Mouse (Mus musculus): Measurements from ENCODE around the gene Esr1. TPM values are rescaled to one million over a fixed set of nuclear protein-coding genes. Genes with fewer than 3 reads are reported as not detected.
"Not testable (repeated sequence)": the region's sequence is repeated elsewhere in the genome, so short reads cannot be mapped to it uniquely, and the experiment has no call there.

The Esr1 gene
- polyA plus RNA-seq, 1 experiment from 2014 or later = 0.67 TPM

- Histone ChIP-seq H3K4me2 (ENCODE audit: low read depth, severe bottlenecking) (no peak overlapping the region), H3K27ac (replicated peaks; ENCODE audit: low read depth, low read length) (no peak overlapping the region), H3K36me3 (ENCODE audit: control insufficient read depth, insufficient read depth, low read length) (no peaks in the 10 kb centered on the region), H3K4me1 (ENCODE audit: control insufficient read depth, insufficient read depth, low read length) (no peaks in the 10 kb centered on the region), H3K4me3 (ENCODE audit: low read depth, low read length) (no peak overlapping the region), H3K27me3 (ENCODE audit: control insufficient read depth, insufficient read depth, low read length) (no peaks in the 10 kb centered on the region), H3K9ac (ENCODE audit: low read length) (no peak overlapping the region), H3K9me3 (ENCODE audit: control insufficient read depth, low read length) (no peaks in the 10 kb centered on the region)
- DNase-seq (ENCODE audit: low spot score) (no peak), ATAC-seq (ENCODE audit: insufficient number of reproducible peaks, low FRiP score, low TSS enrichment, low read depth) (no peak)
- 90% methylated on average over 4 of the region's 4 CpGs for WGBS
Observed at GRCm38 (mm10) chr10:4604527-4605209, 6.7 kb upstream of the Esr1 start.

DNA sequence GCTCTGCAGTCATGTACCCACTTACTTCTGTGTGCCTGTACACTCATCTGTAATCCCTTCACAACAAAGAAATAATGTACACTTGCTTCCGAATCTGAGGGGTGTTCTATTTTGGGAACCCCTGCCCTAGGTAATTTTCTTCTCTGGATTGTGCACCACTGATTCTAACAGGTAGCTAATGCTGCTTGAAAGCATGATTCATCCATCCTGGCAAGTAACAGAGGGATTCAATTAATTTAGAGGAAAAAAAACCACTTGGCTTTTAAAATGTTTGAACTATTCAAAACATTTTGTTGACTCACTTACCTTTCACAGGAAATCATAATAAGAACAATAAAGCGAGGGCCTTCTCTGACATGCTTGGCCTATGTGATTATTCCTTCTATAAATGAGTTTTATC, 1.2 kb upstream of the Esr1 start:
- no peak overlapping the region for H3K9ac ChIP-seq (ENCODE audit: low read length)
- DNase-seq (ENCODE audit: low spot score) (no peak), ATAC-seq (ENCODE audit: insufficient number of reproducible peaks, low FRiP score, low TSS enrichment, low read depth) (no peak)
- H3K4me1 ChIP-seq (ENCODE audit: control insufficient read depth, insufficient read depth, low read length) = 0 out of 2 replicates have a peak, but pooled peaks cover 2% of the 10 kb centered on the region
- WGBS = 66% methylated on average over 2 of the region's 2 CpGs
- no peaks in the 10 kb centered on the region for H3K27me3 ChIP-seq (ENCODE audit: control insufficient read depth, insufficient read depth, low read length)
- H3K27ac ChIP-seq (replicated peaks; ENCODE audit: low read depth, low read length) = no peak overlapping the region
- H3K4me2 ChIP-seq (ENCODE audit: low read depth, severe bottlenecking) = no peak overlapping the region
- H3K36me3 ChIP-seq (ENCODE audit: control insufficient read depth, insufficient read depth, low read length) = no peaks in the 10 kb centered on the region
- H3K4me3 ChIP-seq (ENCODE audit: low read depth, low read length) = no peak overlapping the region
- no peaks in the 10 kb centered on the region for H3K9me3 ChIP-seq (ENCODE audit: control insufficient read depth, low read length)

GRCm38 (mm10) chr10:4612313-4613036, 1.1 kb downstream of the Esr1 start:
- DNase-seq (ENCODE audit: low spot score) (no peak), ATAC-seq (ENCODE audit: insufficient number of reproducible peaks, low FRiP score, low TSS enrichment, low read depth) (no peak)
- no peaks in the 10 kb centered on the region for H3K27me3 ChIP-seq (ENCODE audit: control insufficient read depth, insufficient read depth, low read length)
- WGBS = 70% methylated on average over 22 of the region's 22 CpGs
- H3K9ac ChIP-seq (ENCODE audit: low read length) = no peak overlapping the region
- no peak overlapping the region for H3K4me2 ChIP-seq (ENCODE audit: low read depth, severe bottlenecking)
- H3K36me3 ChIP-seq (ENCODE audit: control insufficient read depth, insufficient read depth, low read length) = no peaks in the 10 kb centered on the region
- H3K27ac ChIP-seq (replicated peaks; ENCODE audit: low read depth, low read length) = no peak overlapping the region
- 0 out of 2 replicates have a peak, but pooled peaks cover 2% of the 10 kb centered on the region for H3K4me1 ChIP-seq (ENCODE audit: control insufficient read depth, insufficient read depth, low read length)
- H3K4me3 ChIP-seq (ENCODE audit: low read depth, low read length) = no peak overlapping the region
- H3K9me3 ChIP-seq (ENCODE audit: control insufficient read depth, low read length) = no peaks in the 10 kb centered on the region

DNA sequence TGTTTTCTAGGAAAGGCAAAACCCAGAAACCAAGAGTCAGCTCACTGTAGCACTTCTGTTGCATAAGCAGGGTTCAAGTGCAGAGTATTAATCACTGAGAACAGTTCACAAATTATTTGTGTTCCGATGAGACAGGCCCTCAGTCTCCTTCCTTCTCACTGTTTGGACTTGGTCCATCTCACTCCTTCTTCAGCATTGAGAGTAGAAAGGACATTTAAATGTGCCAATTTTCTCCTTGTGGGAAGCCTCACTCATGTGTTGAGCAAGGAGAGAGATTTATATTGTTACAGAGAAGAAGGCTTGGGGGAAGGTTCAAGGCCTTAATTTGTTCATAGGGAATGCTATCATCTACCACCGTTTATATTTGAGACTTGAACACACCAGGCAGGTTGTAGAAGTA, 6.6 kb downstream of the Esr1 start:
- WGBS = 72% methylated on average over 2 of the region's 2 CpGs
- Histone ChIP-seq H3K27me3 (ENCODE audit: control insufficient read depth, insufficient read depth, low read length) (no peaks in the 10 kb centered on the region), H3K36me3 (ENCODE audit: control insufficient read depth, insufficient read depth, low read length) (no peaks in the 10 kb centered on the region), H3K27ac (replicated peaks; ENCODE audit: low read depth, low read length) (no peak overlapping the region), H3K9me3 (ENCODE audit: control insufficient read depth, low read length) (no peaks in the 10 kb centered on the region), H3K4me2 (ENCODE audit: low read depth, severe bottlenecking) (no peak overlapping the region), H3K9ac (ENCODE audit: low read length) (no peak overlapping the region), H3K4me1 (ENCODE audit: control insufficient read depth, insufficient read depth, low read length) (0 out of 2 replicates have a peak, but pooled peaks cover 2% of the 10 kb centered on the region), H3K4me3 (ENCODE audit: low read depth, low read length) (no peak overlapping the region)
- DNase-seq (ENCODE audit: low spot score) (no peak), ATAC-seq (ENCODE audit: insufficient number of reproducible peaks, low FRiP score, low TSS enrichment, low read depth) (no peak)

GRCm38 (mm10) chr10:4618686-4619085, 7.3 kb downstream of the Esr1 start:
- H3K4me3 ChIP-seq (ENCODE audit: low read depth, low read length) = no peak overlapping the region
- H3K27ac ChIP-seq (replicated peaks; ENCODE audit: low read depth, low read length) = no peak overlapping the region
- 0 out of 2 replicates have a peak, but pooled peaks cover 2% of the 10 kb centered on the region for H3K4me1 ChIP-seq (ENCODE audit: control insufficient read depth, insufficient read depth, low read length)
- 68% methylated on average over 5 of the region's 5 CpGs for WGBS
- H3K27me3 ChIP-seq (ENCODE audit: control insufficient read depth, insufficient read depth, low read length) = no peaks in the 10 kb centered on the region
- ATAC-seq (ENCODE audit: insufficient number of reproducible peaks, low FRiP score, low TSS enrichment, low read depth) (0 out of 2 replicates have a peak, but pooled peaks have one; percentile 44), DNase-seq (ENCODE audit: low spot score) (no peak)
- no peaks in the 10 kb centered on the region for H3K9me3 ChIP-seq (ENCODE audit: control insufficient read depth, low read length)
- H3K9ac ChIP-seq (ENCODE audit: low read length) = no peak overlapping the region
- H3K4me2 ChIP-seq (ENCODE audit: low read depth, severe bottlenecking) = no peak overlapping the region
- H3K36me3 ChIP-seq (ENCODE audit: control insufficient read depth, insufficient read depth, low read length) = no peaks in the 10 kb centered on the region

- not testable (repeated sequence) for DNase-seq (ENCODE audit: low spot score); H3K9ac ChIP-seq (ENCODE audit: low read length); H3K27ac ChIP-seq (replicated peaks; ENCODE audit: low read depth, low read length); H3K36me3 ChIP-seq (ENCODE audit: control insufficient read depth, insufficient read depth, low read length); H3K4me2 ChIP-seq (ENCODE audit: low read depth, severe bottlenecking); H3K4me1 ChIP-seq (ENCODE audit: control insufficient read depth, insufficient read depth, low read length); H3K27me3 ChIP-seq (ENCODE audit: control insufficient read depth, insufficient read depth, low read length); H3K9me3 ChIP-seq (ENCODE audit: control insufficient read depth, low read length); ATAC-seq (ENCODE audit: insufficient number of reproducible peaks, low FRiP score, low TSS enrichment, low read depth); H3K4me3 ChIP-seq (ENCODE audit: low read depth, low read length)
- 85% methylated on average over 1 of the region's 1 CpGs for WGBS
Observed at GRCm38 (mm10) chr10:4619426-4619825, 8.0 kb downstream of the Esr1 start.

GRCm38 (mm10) chr10:4620596-4621504, 9.5 kb downstream of the Esr1 start:
- Histone ChIP-seq H3K27ac (replicated peaks; ENCODE audit: low read depth, low read length) (0 out of 2 replicates have a peak overlapping the region, but pooled peaks have one; percentile 3), H3K27me3 (ENCODE audit: control insufficient read depth, insufficient read depth, low read length) (no peaks in the 10 kb centered on the region)
- 72% methylated on average over 24 of the region's 24 CpGs for WGBS

DNA sequence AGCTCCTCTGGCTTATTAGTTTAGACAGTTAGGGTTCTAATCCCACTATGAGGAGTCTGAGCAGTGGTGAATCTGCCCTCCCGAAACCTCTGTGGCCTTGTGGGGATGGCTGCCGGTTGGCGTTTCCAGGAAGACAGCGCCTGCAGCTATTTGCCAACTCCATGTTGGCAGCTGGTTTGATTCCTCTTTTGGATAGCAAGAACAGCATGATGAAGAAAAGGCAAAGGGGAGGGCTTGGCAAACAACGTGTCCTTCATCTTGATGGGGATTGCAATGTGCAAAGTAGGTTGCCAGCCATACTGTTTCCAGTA, 10.1 kb downstream of the Esr1 start:
- DNase-seq (ENCODE audit: low spot score) (no peak), ATAC-seq (ENCODE audit: insufficient number of reproducible peaks, low FRiP score, low TSS enrichment, low read depth) (no peak)
- Histone ChIP-seq H3K9me3 (ENCODE audit: control insufficient read depth, low read length) (no peaks in the 10 kb centered on the region), H3K36me3 (ENCODE audit: control insufficient read depth, insufficient read depth, low read length) (no peaks in the 10 kb centered on the region), H3K27ac (replicated peaks; ENCODE audit: low read depth, low read length) (0 out of 2 replicates have a peak overlapping the region, but pooled peaks have one; percentile 3), H3K9ac (ENCODE audit: low read length) (no peak overlapping the region), H3K4me1 (ENCODE audit: control insufficient read depth, insufficient read depth, low read length) (0 out of 2 replicates have a peak, but pooled peaks cover 2% of the 10 kb centered on the region), H3K4me3 (ENCODE audit: low read depth, low read length) (no peak overlapping the region), H3K4me2 (ENCODE audit: low read depth, severe bottlenecking) (no peak overlapping the region), H3K27me3 (ENCODE audit: control insufficient read depth, insufficient read depth, low read length) (no peaks in the 10 kb centered on the region)
- WGBS = 91% methylated on average over 5 of the region's 5 CpGs

More at GRCm38 (mm10) chr10:4620596-4621504, 9.5 kb downstream of the Esr1 start:
- Histone ChIP-seq H3K9me3 (ENCODE audit: control insufficient read depth, low read length) (no peaks in the 10 kb centered on the region), H3K4me2 (ENCODE audit: low read depth, severe bottlenecking) (no peak overlapping the region), H3K9ac (ENCODE audit: low read length) (no peak overlapping the region), H3K36me3 (ENCODE audit: control insufficient read depth, insufficient read depth, low read length) (no peaks in the 10 kb centered on the region), H3K4me1 (ENCODE audit: control insufficient read depth, insufficient read depth, low read length) (0 out of 2 replicates have a peak, but pooled peaks cover 2% of the 10 kb centered on the region), H3K4me3 (ENCODE audit: low read depth, low read length) (no peak overlapping the region)
- peak; percentile 26; the same call in 1 of the 2 replicates for ATAC-seq (ENCODE audit: insufficient number of reproducible peaks, low FRiP score, low TSS enrichment, low read depth)
- peak; percentile 30 for DNase-seq (ENCODE audit: low spot score)

Data from limb, embryonic 11.5 days (tissue).